Mouse (Mus musculus): ENCODE results near the gene 4933427D14Rik.

Gene 4933427D14Rik

GRCm38 (mm10) chr11:72140198-72140597 is 67.1 kb downstream of the 4933427D14Rik start:
- DNase-seq (ENCODE audit: low spot score), result no peak

- DNase-seq (ENCODE audit: low spot score), result no peak
Measured at GRCm38 (mm10) chr11:72136231-72136982, 70.9 kb downstream of the 4933427D14Rik start.

- DNase-seq (ENCODE audit: low spot score), result peak; percentile 67
Measured at GRCm38 (mm10) chr11:72135383-72136158, 71.7 kb downstream of the 4933427D14Rik start, which contains the start of gene Pitpnm3. TSS of gene Pitpnm3 (minus strand) at chr11:72135778.

DNA sequence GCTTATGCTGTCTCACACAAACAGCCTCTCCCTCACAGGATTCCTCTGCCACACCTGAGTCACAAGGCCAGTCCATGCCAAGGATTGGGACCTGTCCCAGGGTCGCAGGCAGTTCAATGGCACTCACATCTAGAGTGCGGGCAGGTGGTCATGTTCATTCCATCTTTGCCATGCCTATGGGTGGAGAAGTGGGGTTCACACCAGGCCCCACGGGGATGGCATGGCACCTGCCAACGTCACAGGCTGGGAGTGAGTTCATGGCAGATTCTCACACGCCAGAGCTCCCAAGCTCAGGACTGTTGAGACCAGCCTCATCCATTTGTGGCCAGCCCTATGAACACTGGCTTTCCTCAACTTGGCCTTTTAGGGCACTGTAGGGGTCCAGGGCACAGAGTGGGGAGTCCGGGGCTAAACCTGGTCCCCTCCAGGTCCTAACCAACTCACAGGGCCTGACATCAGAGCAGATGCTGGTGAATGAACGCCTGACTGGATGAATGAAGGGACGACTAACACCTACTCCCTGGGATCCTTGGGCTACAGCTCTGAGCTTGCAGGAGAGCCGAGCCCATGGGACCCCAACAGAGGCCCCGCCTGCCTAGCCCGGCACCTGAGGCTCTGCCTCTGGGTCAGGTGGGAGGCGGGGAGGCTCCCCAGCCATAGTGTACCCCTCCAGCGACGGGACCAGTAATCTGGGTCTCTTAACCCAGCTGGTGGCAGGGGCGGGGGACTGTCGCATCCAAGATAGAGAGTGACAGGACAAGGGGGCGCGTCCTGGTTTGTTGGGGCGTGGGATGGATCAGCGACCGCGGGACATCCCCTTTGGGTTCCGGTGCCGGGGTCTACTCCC is 72.5 kb downstream of the 4933427D14Rik start:
- DNase-seq (ENCODE audit: low spot score), result no peak

GRCm38 (mm10) chr11:72133075-72133474 is 74.2 kb downstream of the 4933427D14Rik start:
- no peak for DNase-seq (ENCODE audit: low spot score)

DNA sequence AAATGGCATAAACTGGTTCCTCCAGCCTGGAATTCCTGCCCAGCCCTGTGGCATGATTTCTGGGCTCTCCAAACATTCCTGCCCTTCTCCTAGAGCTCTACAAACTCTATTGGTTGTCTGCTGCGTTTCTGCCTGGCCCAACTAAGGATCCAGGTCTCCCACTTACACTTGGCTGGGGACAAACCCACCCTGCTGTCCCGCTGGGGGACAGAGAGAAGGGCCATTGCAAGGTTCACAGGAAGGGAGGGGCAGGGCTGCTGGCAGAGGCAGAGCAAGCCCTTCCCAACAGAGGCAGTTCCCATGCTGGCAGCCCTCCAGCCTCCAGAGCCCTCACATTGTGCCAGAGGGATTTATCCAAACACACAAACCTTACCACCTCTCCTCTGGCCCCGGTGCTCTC is 75.0 kb downstream of the 4933427D14Rik start:
- peak; percentile 64 for DNase-seq (ENCODE audit: low spot score)

DNA sequence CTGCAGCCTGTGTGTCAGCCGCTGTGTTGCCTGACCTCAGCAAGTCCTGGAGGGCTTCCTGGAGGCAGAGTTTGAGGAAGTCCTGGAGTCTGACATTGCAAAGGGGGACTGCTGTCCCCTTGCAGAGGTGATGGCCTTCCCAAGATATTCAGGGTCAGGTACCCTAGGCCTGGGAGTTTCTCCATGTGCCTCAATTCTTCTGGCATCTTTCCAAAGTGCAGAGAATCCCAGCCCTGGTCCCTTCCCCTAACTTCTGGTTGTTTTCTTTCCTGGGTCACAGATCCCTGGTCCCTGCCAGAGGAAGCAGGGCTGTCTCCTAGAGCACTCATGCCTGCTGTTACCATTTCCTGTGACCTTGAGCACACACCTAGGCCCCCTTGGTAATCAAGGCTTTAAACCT is 75.6 kb downstream of the 4933427D14Rik start:
- DNase-seq (ENCODE audit: low spot score), result no peak

DNA sequence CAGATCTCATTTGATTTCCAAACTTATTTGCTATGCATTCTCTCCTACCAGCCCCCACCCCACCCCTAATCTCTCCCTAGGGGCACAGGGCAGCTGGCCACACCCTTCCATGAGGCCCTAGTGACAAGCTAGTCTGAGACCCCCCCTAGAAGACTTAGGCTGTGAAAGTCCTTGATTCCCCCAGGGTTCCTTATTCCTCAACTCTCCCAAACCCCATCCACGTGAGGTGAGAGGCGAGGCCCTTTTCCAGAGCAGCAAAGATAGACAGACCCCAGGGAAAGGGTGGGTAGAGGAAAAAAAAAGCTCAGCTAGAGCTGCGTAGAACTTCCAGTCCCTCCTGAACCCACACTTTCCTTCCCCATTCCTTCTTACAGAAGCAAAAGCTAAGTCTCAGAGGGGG is 76.4 kb downstream of the 4933427D14Rik start:
- no peak for DNase-seq (ENCODE audit: low spot score)

GRCm38 (mm10) chr11:72130472-72130871 is 76.8 kb downstream of the 4933427D14Rik start:
- DNase-seq (ENCODE audit: low spot score), result no peak

DNA sequence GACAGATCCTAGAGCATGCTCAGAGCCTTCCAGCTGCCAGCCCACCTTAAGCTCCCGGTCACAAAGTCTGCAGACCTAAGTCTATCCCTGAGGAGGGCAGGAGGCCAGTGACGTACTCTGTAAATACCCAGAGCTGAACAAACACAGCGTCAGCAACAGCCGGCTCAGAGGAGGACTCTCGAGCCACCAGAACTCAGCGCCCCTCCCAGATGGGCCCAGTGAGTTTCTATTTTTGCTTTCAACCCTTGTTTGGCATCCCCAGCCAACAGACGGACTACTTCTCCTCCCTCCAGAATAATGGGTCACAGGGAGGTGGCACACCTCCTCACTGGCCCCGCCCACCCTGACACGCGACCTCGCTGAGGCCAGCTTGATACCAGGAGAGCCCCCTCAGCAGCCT is 77.2 kb downstream of the 4933427D14Rik start:
- DNase-seq (ENCODE audit: low spot score), result no peak

DNA sequence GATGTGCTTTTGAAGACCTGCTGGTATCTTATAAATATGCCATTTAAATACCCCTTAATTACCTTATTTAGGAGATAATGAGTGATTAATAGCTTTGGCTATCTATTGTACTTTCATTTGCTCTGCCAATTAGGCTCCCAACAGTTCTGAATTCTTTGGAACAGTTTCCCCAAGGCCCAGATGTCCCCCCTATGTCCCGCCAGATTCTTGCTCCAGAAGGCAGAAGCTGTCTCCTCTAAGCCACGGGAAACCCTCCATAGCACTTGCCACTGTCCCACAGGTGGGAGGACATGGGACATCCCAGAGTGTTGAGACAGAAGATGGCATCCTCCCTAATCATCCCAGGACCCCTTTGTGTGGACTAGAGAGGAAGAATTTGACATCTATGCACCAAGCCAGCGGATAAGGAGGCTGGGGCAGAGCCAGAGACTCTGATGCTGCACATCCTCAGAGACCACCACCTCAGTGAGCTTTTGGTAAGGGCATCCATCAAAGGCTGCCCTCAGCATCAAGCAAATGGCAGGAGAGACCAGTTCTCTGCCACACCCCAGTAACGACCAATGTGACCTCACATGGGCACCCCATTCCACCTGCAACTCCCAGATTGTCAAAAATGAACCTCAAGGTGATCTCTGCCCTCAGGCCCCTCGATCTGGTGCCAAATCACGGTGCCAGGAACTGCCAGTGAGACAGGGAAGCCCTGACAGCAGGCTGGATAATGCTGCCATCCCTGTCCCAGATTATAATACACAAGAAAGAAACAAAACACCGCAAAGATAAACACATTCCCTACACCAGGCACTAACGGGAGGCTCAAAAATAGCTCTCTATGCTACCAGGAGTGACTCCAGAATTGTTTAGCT is 78.0 kb downstream of the 4933427D14Rik start:
- no peak for DNase-seq (ENCODE audit: low spot score)

GRCm38 (mm10) chr11:72127450-72128189 is 79.6 kb downstream of the 4933427D14Rik start:
- no peak for DNase-seq (ENCODE audit: low spot score)

DNA sequence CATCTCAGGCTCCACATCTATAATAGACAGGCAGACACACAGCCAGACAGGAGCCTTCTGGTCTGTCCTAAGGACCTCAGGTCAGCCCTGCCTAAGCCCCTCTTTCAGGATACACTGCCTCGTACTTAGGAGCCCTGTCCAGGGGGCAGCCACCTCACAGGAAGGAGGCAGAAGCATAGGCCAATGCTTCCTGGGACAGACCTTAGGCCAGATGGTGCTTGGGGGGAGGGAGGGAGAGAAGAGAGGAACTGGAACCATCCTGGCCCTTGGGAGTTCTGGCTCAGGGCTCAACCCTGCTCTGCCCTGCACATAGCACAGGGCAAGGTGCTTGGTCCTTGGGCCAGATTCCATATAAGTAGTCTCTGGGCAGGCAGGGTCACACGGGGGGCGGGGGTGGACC is 81.5 kb downstream of the 4933427D14Rik start:
- no peak for DNase-seq (ENCODE audit: low spot score)

- no peak for DNase-seq (ENCODE audit: low spot score)
Measured at GRCm38 (mm10) chr11:72123531-72123930, 83.7 kb downstream of the 4933427D14Rik start.

- DNase-seq (ENCODE audit: low spot score), result no peak
Measured at GRCm38 (mm10) chr11:72120354-72120753, 86.9 kb downstream of the 4933427D14Rik start.

GRCm38 (mm10) chr11:72118630-72119029 is 88.6 kb downstream of the 4933427D14Rik start:
- DNase-seq (ENCODE audit: low spot score), result no peak

DNA sequence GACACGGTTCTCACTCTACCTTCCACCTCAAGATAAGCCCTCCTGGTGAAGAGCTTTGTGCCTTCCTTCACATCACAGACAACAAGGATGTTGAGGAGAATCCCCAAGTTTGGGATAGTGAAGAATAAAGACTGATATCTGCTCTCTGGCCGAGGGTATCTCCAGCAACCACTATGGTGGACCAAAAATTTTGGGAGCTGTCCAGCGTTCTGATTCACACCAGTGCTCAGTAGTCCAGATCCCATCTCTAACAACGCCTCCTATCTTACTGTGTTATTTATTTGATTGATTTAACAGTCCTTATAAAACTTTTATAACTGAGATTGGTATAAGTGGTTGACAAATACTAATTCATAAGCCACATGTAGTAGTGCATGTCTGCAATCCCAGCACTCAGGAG is 94.0 kb downstream of the 4933427D14Rik start:
- no peak for DNase-seq (ENCODE audit: low spot score)

- no peak for DNase-seq (ENCODE audit: low spot score)
Measured at GRCm38 (mm10) chr11:72110726-72111125, 96.5 kb downstream of the 4933427D14Rik start.

DNA sequence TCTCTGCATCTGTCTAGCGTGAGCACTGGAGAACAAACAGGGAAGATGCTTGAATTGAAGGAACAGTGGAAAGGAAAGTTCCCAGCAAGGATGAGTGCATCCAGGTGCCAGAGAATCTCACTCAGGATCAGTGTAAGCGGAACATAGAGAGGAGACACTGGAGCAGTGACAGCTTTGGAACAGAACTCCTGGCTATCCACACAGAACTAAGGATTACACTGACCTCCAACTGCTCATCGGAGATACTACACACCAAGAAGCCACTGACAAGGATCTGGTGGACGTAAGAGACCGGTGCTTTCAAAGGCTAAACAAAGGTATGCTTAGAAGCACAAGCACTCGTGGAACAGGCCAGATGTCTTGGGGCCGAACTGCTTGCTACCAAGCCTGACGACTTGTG is 103.0 kb downstream of the 4933427D14Rik start:
- no peak for DNase-seq (ENCODE audit: low spot score)

Data from ovary, postnatal 36 days (tissue).